Comparison of ENCODE assay signal across 8 mouse cellular contexts in genomic region chr13:5845161-5845590, GRCm38 (mm10). TPM values are rescaled to one million over a fixed set of nuclear protein-coding genes. Genes with fewer than 3 reads are reported as not detected.
A peak's percentile ranks its signal among the peaks of the same experiment; 100 is the strongest.
DNase-seq lines count a peak whose midpoint lies in the region; ATAC-seq lines count a peak whose summit lies in the region.

No protein-coding gene starts in this region.

- no peaks in the 10 kb centered on the region for H3K36me3 ChIP-seq in embryonic facial prominence, embryonic 13.5 days
- no peaks in the 10 kb centered on the region for H3K36me3 ChIP-seq in intestine, embryonic 16.5 days (ENCODE audit: control insufficient read depth, insufficient read depth, low read length)

- H3K9ac ChIP-seq in embryonic facial prominence, embryonic 13.5 days, result no peak overlapping the region
- H3K9ac ChIP-seq in intestine, embryonic 16.5 days (ENCODE audit: low read depth, low read length), result 0 out of 2 replicates have a peak overlapping the region, but pooled peaks have one; percentile 5

- H3K27me3 ChIP-seq in embryonic facial prominence, embryonic 13.5 days, result no peaks in the 10 kb centered on the region
- H3K27me3 ChIP-seq in intestine, embryonic 16.5 days (replicated peaks; ENCODE audit: control insufficient read depth, insufficient read depth, low read length), result no peaks in the 10 kb centered on the region

- DNase-seq in 416B (ENCODE audit: low read depth) (peak; percentile 92), ES-CJ7 (ENCODE audit: low read depth, low spot score) (peak; percentile 63)
- peak; percentile 56 for DNase-seq in lung, postnatal 10 days
- no peak for DNase-seq in spleen, adult 18-20 months
- no peak for DNase-seq in left cerebral cortex, postnatal 14 days (ENCODE audit: low spot score in 2 of 2)
- no peak for DNase-seq in spleen, adult 12 weeks (ENCODE audit: low spot score)

- H3K27ac ChIP-seq in embryonic facial prominence, embryonic 13.5 days, result 0 out of 2 replicates have a peak overlapping the region, but pooled peaks have one; percentile 33
- peak overlapping the region; percentile 73 for H3K27ac ChIP-seq in intestine, embryonic 16.5 days (ENCODE audit: low read length)

- H3K4me2 ChIP-seq in embryonic facial prominence, embryonic 13.5 days, result no peak overlapping the region
- H3K4me2 ChIP-seq in intestine, embryonic 16.5 days (ENCODE audit: low read depth, low read length), result peak overlapping the region; percentile 26

- intact Hi-C loops in left cerebral cortex, postnatal 14 days (cut with DNase I), result no loop called here

- WGBS in embryonic facial prominence, embryonic 13.5 days, result 62% methylated on average over 10 of the region's 10 CpGs
- WGBS in intestine, embryonic 16.5 days, result 33% methylated on average over 10 of the region's 10 CpGs

- no peaks in the 10 kb centered on the region for H3K9me3 ChIP-seq in embryonic facial prominence, embryonic 13.5 days
- H3K9me3 ChIP-seq in intestine, embryonic 16.5 days (ENCODE audit: control insufficient read depth, low read length), result no peaks in the 10 kb centered on the region

- ATAC-seq in embryonic facial prominence, embryonic 13.5 days (ENCODE audit: insufficient number of reproducible peaks, insufficient read depth, low FRiP score, low TSS enrichment, low read depth), result no peak
- peak; percentile 66 for ATAC-seq in intestine, embryonic 16.5 days

- peaks cover 6% of the 10 kb centered on the region for H3K4me1 ChIP-seq in embryonic facial prominence, embryonic 13.5 days
- peaks cover 8% of the 10 kb centered on the region; the same call in 1 of the 2 replicates for H3K4me1 ChIP-seq in intestine, embryonic 16.5 days (ENCODE audit: control insufficient read depth, insufficient read depth, low read length)

- no peak overlapping the region for H3K4me3 ChIP-seq in embryonic facial prominence, embryonic 13.5 days
- peak overlapping the region; percentile 1; the same call in 1 of the 2 replicates for H3K4me3 ChIP-seq in intestine, embryonic 16.5 days (ENCODE audit: low read length)

RNA-seq across cellular contexts. Expression of gene Klf6, which starts 16.1 kb away (rescaled TPM):
- polyA plus RNA-seq in embryonic facial prominence, embryonic 13.5 days (2015; fragmentation: Nextera tagmentation; extraction: Ambion mirVana), result 59.5 and 60.7 TPM in 2 replicates
- polyA plus RNA-seq in intestine, embryonic 16.5 days (2015; fragmentation: Nextera tagmentation; extraction: Ambion mirVana), result 66.9 and 71.5 TPM in 2 replicates
- total RNA-seq in left cerebral cortex, postnatal 14 days (2021), result 10 to 100 TPM; 57.7 to 59.7 TPM

Comparison
In these comparisons a context has a peak if more than half of its experiments do, and no peak if none do; other contexts are left out.
1. DNase-seq: peak in 416B (single experiment), ES-CJ7 (single experiment) and lung, postnatal 10 days (single experiment); none in spleen, adult 18-20 months (0 of 2), left cerebral cortex, postnatal 14 days (0 of 2) and spleen, adult 12 weeks (single experiment).